Mouse (Mus musculus): ENCODE measurements around the gene Msx3.

DNA sequence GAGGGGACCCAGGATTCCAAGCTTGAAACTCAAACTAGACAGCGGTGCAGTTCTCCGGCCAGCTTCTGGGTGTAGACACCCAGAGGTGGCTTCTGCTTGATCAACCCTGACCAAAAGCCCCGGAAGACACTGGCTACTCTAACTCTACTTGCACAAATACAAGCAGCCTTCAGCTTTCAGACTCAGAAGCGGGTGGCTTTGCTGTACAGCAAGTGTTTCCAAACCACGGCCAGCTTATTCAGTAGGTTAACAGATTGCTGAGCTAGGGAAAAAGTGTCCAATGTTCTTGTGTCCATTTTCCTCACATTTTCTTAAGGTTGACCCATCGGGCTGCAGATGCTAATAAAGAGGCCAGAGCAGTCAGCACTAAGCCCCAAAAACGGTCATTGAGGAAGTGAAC lies 9.6 kb upstream of the Msx3 start:
- TF ChIP-seq CTCF (IDR thresholded peaks at IDR 0.05; ENCODE audit: borderline replicate concordance, control insufficient read depth, extremely low read depth, insufficient read depth, low read length, poor library complexity) (no peak), POLR2A (IDR thresholded peaks at IDR 0.05; ENCODE audit: control insufficient read depth, extremely low read depth, insufficient read depth, low read length, poor library complexity) (no peak)
